Mouse (Mus musculus) heart, postnatal 0 days (tissue): ENCODE results near the gene Tmem252. TPM values are rescaled to one million over a fixed set of nuclear protein-coding genes. Genes with fewer than 3 reads are reported as not detected.

Source experiments
- ATAC-seq: fragments of 200-750 bp; cut with Nextera tagmentation; 2 replicates; pipeline ENCODE4 v1.8.0; 2017; ENCODE audit warnings: low read depth, moderate number of reproducible peaks, moderate library complexity; ENCODE audit not compliant: insufficient read depth
- DNase-seq: peaks from one replicate; pipeline ENCODE4 v3.0.0-alpha.2; 2016; ENCODE audit warnings: low spot score
- H3K27ac ChIP-seq: fragments of 300-500 bp; sonication (generic); 2 replicates; pipeline ENCODE4 v1.5.1; 2014; ENCODE audit warnings: low read depth, mild to moderate bottlenecking
- H3K27me3 ChIP-seq: fragments of 300-500 bp; sonication (generic); 2 replicates; pipeline ENCODE4 v1.6.1; 2014; ENCODE audit warnings: low read length, mixed read lengths; ENCODE audit not compliant: control insufficient read depth, insufficient read depth
- H3K36me3 ChIP-seq: fragments of 300-500 bp; sonication (generic); replicated peaks from 2 replicates; pipeline ENCODE4 v1.6.1; 2014; ENCODE audit warnings: low read length, mixed read lengths; ENCODE audit not compliant: control insufficient read depth, insufficient read depth
- H3K4me1 ChIP-seq: fragments of 300-500 bp; sonication (generic); 2 replicates; pipeline ENCODE4 v1.6.1; 2014; ENCODE audit warnings: antibody characterized with exemption; ENCODE audit not compliant: control insufficient read depth, insufficient read depth
- H3K4me2 ChIP-seq: fragments of 300-500 bp; sonication (generic); 2 replicates; pipeline ENCODE4 v1.6.1; 2014; ENCODE audit warnings: low read depth, mild to moderate bottlenecking, low read length, moderate library complexity
- H3K4me3 ChIP-seq: fragments of 300-500 bp; sonication (generic); 2 replicates; pipeline ENCODE4 v1.5.1; 2014; ENCODE audit warnings: low read depth, low read length
- H3K9ac ChIP-seq: fragments of 300-500 bp; sonication (generic); replicated peaks from 2 replicates; pipeline ENCODE4 v1.6.1; 2014; ENCODE audit warnings: low read depth, low read length, mixed read lengths
- H3K9me3 ChIP-seq: fragments of 300-500 bp; sonication (generic); replicated peaks from 2 replicates; pipeline ENCODE4 v1.6.1; 2016; ENCODE audit warnings: low read length; ENCODE audit not compliant: control insufficient read depth
- CTCF ChIP-seq: IDR thresholded peaks from 2 replicates; pipeline ENCODE4 v1.5.1; 2016; ENCODE audit warnings: antibody characterized with exemption, control low read depth, low read depth
- EP300 ChIP-seq: IDR thresholded peaks from 2 replicates; pipeline ENCODE4 v1.6.1; 2016; ENCODE audit warnings: antibody characterized with exemption, low read depth
- WGBS: fragments of 180-500 bp; shearing (Covaris S2); extraction: QIAGEN DNeasy Blood & Tissue Kit; methylation state at CpG from one replicate; pipeline ENCODE4 v1.1.7; 2014; 5-methylcytosine and 5-hydroxymethylcytosine counted together
- polyA plus RNA-seq: library from polyadenylated mRNA; unstranded; fragments of >200 nt; fragmentation: Nextera tagmentation; extraction: Ambion mirVana; gene quantifications from 2 replicates; pipeline ENCODE4 v1.2.1, GENCODE M21; 2015
- total RNA-seq: library from RNA; depleted of rRNA; stranded (reverse); fragments of >200 nt; gene quantifications from 2 replicates; pipeline ENCODE4 v1.2.3, GENCODE M21; 2014; ENCODE audit warnings: low replicate concordance

Tmem252 gene
- total and polyA plus RNA-seq, 2 experiments from 2014 or later, result 0.08 to 3.2 TPM

- no peak for TF ChIP-seq CTCF
- TF ChIP-seq EP300, result no peak
- H3K4me1 ChIP-seq, result peaks cover 8% of the 10 kb centered on the region; the same call in 1 of the 2 replicates
- DNase-seq (no peak), ATAC-seq (no peak)
- no peak overlapping the region for H3K9ac ChIP-seq
- no peaks in the 10 kb centered on the region for H3K36me3 ChIP-seq
- no peak overlapping the region for H3K27ac ChIP-seq
- no peaks in the 10 kb centered on the region for H3K27me3 ChIP-seq
- 82% methylated on average over 3 of the region's 3 CpGs for WGBS
- H3K4me3 ChIP-seq, result no peak overlapping the region
- no peak overlapping the region for H3K4me2 ChIP-seq
- no peaks in the 10 kb centered on the region for H3K9me3 ChIP-seq
Measured at GRCm38 (mm10) chr19:24667527-24667926, 6.3 kb upstream of the Tmem252 start.

GRCm38 (mm10) chr19:24671571-24671970 is 2.2 kb upstream of the Tmem252 start:
- Histone ChIP-seq H3K9ac (no peak overlapping the region), H3K9me3 (no peaks in the 10 kb centered on the region), H3K4me1 (peaks cover 13% of the 10 kb centered on the region), H3K27me3 (no peaks in the 10 kb centered on the region), H3K4me2 (no peak overlapping the region), H3K36me3 (no peaks in the 10 kb centered on the region), H3K4me3 (no peak overlapping the region), H3K27ac (peak overlapping the region; percentile 2; the same call in 1 of the 2 replicates)
- no peak for ATAC-seq
- TF ChIP-seq EP300, result no peak
- 46% methylated on average over 3 of the region's 3 CpGs for WGBS
- no peak for DNase-seq

GRCm38 (mm10) chr19:24672366-24672960 is 1.3 kb upstream of the Tmem252 start:
- Histone ChIP-seq H3K4me2 (no peak overlapping the region), H3K27me3 (no peaks in the 10 kb centered on the region), H3K36me3 (no peaks in the 10 kb centered on the region), H3K9ac (no peak overlapping the region), H3K27ac (peak overlapping the region; percentile 27; the same call in 1 of the 2 replicates), H3K4me3 (no peak overlapping the region), H3K4me1 (peaks cover 16% of the 10 kb centered on the region), H3K9me3 (no peaks in the 10 kb centered on the region)
- no peak for DNase-seq
- TF ChIP-seq EP300 (no peak), CTCF (no peak)
- 61% methylated on average over 10 of the region's 10 CpGs for WGBS
- no peak for ATAC-seq

- Histone ChIP-seq H3K4me1 (peaks cover 17% of the 10 kb centered on the region), H3K27me3 (no peaks in the 10 kb centered on the region), H3K9ac (no peak overlapping the region), H3K4me3 (no peak overlapping the region), H3K4me2 (peak overlapping the region; percentile 38), H3K27ac (peak overlapping the region; percentile 27), H3K36me3 (no peaks in the 10 kb centered on the region), H3K9me3 (no peaks in the 10 kb centered on the region)
- TF ChIP-seq EP300 (no peak), CTCF (no peak)
- ATAC-seq (no peak), DNase-seq (no peak)
- 67% methylated on average over 10 of the region's 10 CpGs for WGBS
Measured at GRCm38 (mm10) chr19:24673331-24673730, 477 bp upstream of the Tmem252 start.

- ATAC-seq (peak; percentile 73), DNase-seq (peak; percentile 61)
- Histone ChIP-seq H3K9ac (no peak overlapping the region), H3K9me3 (no peaks in the 10 kb centered on the region), H3K4me3 (no peak overlapping the region), H3K4me1 (peaks cover 23% of the 10 kb centered on the region), H3K36me3 (no peaks in the 10 kb centered on the region), H3K4me2 (no peak overlapping the region), H3K27ac (peak overlapping the region; percentile 67), H3K27me3 (no peaks in the 10 kb centered on the region)
- TF ChIP-seq EP300, result no peak
- TF ChIP-seq CTCF, result no peak
- WGBS, result 43% methylated on average over 7 of the region's 7 CpGs
Measured at GRCm38 (mm10) chr19:24676429-24676828, 2.6 kb downstream of the Tmem252 start.
